8 mouse cellular contexts compared by ENCODE assay signal in genomic region chr5:137518436-137518835, GRCm38 (mm10). TPM values are rescaled to one million over a fixed set of nuclear protein-coding genes. Genes with fewer than 3 reads are reported as not detected.
DNase-seq lines count a peak whose midpoint lies in the region; ATAC-seq lines count a peak whose summit lies in the region.

Gene Gigyf1 (plus strand): TSS chr5:137518548.

- H3K9me3 ChIP-seq in forebrain, embryonic 13.5 days (replicated peaks): no peaks in the 10 kb centered on the region
- no peaks in the 10 kb centered on the region for H3K9me3 ChIP-seq in hindbrain, embryonic 12.5 days (replicated peaks)
- no peaks in the 10 kb centered on the region for H3K9me3 ChIP-seq in lung, embryonic 16.5 days (ENCODE audit: control insufficient read depth, low read length)

- ATAC-seq in forebrain, embryonic 13.5 days: no peak; the same call in 1 of the 2 replicates
- ATAC-seq in hindbrain, embryonic 12.5 days (ENCODE audit: low FRiP score): no peak
- ATAC-seq in lung, embryonic 16.5 days (ENCODE audit: low read depth): no peak

- peaks cover 23% of the 10 kb centered on the region for H3K4me1 ChIP-seq in forebrain, embryonic 13.5 days
- H3K4me1 ChIP-seq in hindbrain, embryonic 12.5 days: peaks cover 22% of the 10 kb centered on the region
- no peaks in the 10 kb centered on the region; the same call in 1 of the 2 replicates for H3K4me1 ChIP-seq in lung, embryonic 16.5 days (replicated peaks; ENCODE audit: control insufficient read depth, insufficient read depth, low read length)

- peaks cover 65% of the 10 kb centered on the region for H3K36me3 ChIP-seq in forebrain, embryonic 13.5 days (ENCODE audit: poor library complexity, severe bottlenecking)
- H3K36me3 ChIP-seq in hindbrain, embryonic 12.5 days: peaks cover 63% of the 10 kb centered on the region
- peaks cover 48% of the 10 kb centered on the region for H3K36me3 ChIP-seq in lung, embryonic 16.5 days (ENCODE audit: control insufficient read depth, insufficient read depth, low read length)
- peaks cover 13% of the 10 kb centered on the region for H3K36me3 ChIP-seq in splenic B cell, adult 2 months (ENCODE audit: control insufficient read depth, insufficient read depth, low read length, poor library complexity, severe bottlenecking)

- peak in 1 of 2 experiments; percentile 38 for DNase-seq in left cerebral cortex, adult 18-20 months (ENCODE audit: low spot score in 2 of 2)
- DNase-seq in left cerebral cortex, adult 11 months (ENCODE audit: low spot score): no peak
- DNase-seq in ZHBTc4 (ENCODE audit: low read depth, low spot score): peak; percentile 77
- DNase-seq in splenic B cell, adult 2 months (ENCODE audit: low read depth, low spot score): peak; percentile 53
- DNase-seq in ovary, postnatal 10 days (ENCODE audit: low spot score): no peak

- no peak within 1 kb of the TSS for H3K4me3 ChIP-seq in forebrain, embryonic 13.5 days
- H3K4me3 ChIP-seq in hindbrain, embryonic 12.5 days: no peak within 1 kb of the TSS
- no peak within 1 kb of the TSS for H3K4me3 ChIP-seq in lung, embryonic 16.5 days (ENCODE audit: low read length)

- H3K9ac ChIP-seq in forebrain, embryonic 13.5 days: no peak within 1 kb of the TSS
- no peak within 1 kb of the TSS for H3K9ac ChIP-seq in hindbrain, embryonic 12.5 days
- H3K9ac ChIP-seq in lung, embryonic 16.5 days (ENCODE audit: low read length): no peak within 1 kb of the TSS

- no peaks in the 10 kb centered on the region for H3K27me3 ChIP-seq in forebrain, embryonic 13.5 days
- no peaks in the 10 kb centered on the region for H3K27me3 ChIP-seq in hindbrain, embryonic 12.5 days
- H3K27me3 ChIP-seq in lung, embryonic 16.5 days (ENCODE audit: control insufficient read depth, insufficient read depth, low read depth, low read length): no peaks in the 10 kb centered on the region
- no peaks in the 10 kb centered on the region for H3K27me3 ChIP-seq in splenic B cell, adult 2 months (ENCODE audit: control insufficient read depth, insufficient read depth, low read length, poor library complexity, severe bottlenecking)

- WGBS in forebrain, embryonic 13.5 days: 82% methylated on average over 5 of the region's 5 CpGs
- WGBS in hindbrain, embryonic 12.5 days: 67% methylated on average over 5 of the region's 5 CpGs
- WGBS in lung, embryonic 16.5 days: 73% methylated on average over 5 of the region's 5 CpGs

- no peak within 1 kb of the TSS for H3K4me2 ChIP-seq in forebrain, embryonic 13.5 days
- H3K4me2 ChIP-seq in hindbrain, embryonic 12.5 days (replicated peaks): no peak within 1 kb of the TSS
- no peak within 1 kb of the TSS for H3K4me2 ChIP-seq in lung, embryonic 16.5 days (ENCODE audit: low read depth, low read length)

- H3K27ac ChIP-seq in forebrain, embryonic 13.5 days: no peak within 1 kb of the TSS
- H3K27ac ChIP-seq in hindbrain, embryonic 12.5 days: no peak within 1 kb of the TSS
- H3K27ac ChIP-seq in lung, embryonic 16.5 days (ENCODE audit: low read length): no peak within 1 kb of the TSS

RNA-seq across cellular contexts. Expression of gene Gigyf1, which starts in this region (rescaled TPM):
- 10 to 100 TPM; 62.3 to 65.6 TPM for total RNA-seq in left cerebral cortex, adult 18-20 months (2021)
- 16.1 and 17.5 TPM in 2 replicates for polyA plus RNA-seq in forebrain, embryonic 13.5 days (2015; fragmentation: Nextera tagmentation; extraction: Ambion mirVana)
- 17.9 and 19.0 TPM in 2 replicates for polyA plus RNA-seq in hindbrain, embryonic 12.5 days (2016; fragmentation: Nextera tagmentation; extraction: Ambion mirVana)
- polyA plus RNA-seq in lung, embryonic 16.5 days (2015; fragmentation: Nextera tagmentation; extraction: Ambion mirVana): 10.7 and 10.9 TPM in 2 replicates

Comparison
In these comparisons a context has a peak if more than half of its experiments do, and no peak if none do; other contexts are left out.
1. DNase-seq: peak in ZHBTc4 (single experiment) and splenic B cell, adult 2 months (single experiment); none in left cerebral cortex, adult 11 months (single experiment) and ovary, postnatal 10 days (single experiment).